Mouse (Mus musculus) heart, embryonic 14.5 days (tissue): Measurements from ENCODE around the gene Man2a1. TPM values are rescaled to one million over a fixed set of nuclear protein-coding genes. Genes with fewer than 3 reads are reported as not detected.

Experiments
- ATAC-seq: fragments of 200-750 bp; cut with Nextera tagmentation; 2 replicates; pipeline ENCODE4 v1.8.0; 2017; ENCODE audit warnings: low read depth, moderate TSS enrichment; ENCODE audit not compliant: insufficient number of reproducible peaks, insufficient read depth, low FRiP score
- H3K27ac ChIP-seq, 2 experiments: fragments of 200-500 bp in 1 of 2; fragments of 300-500 bp in 1 of 2; sonication (generic) in 1 of 2; replicated peaks in 1 of 2; 2 replicates each; pipeline ENCODE4 v1.5.1; 2012 to 2014; ENCODE audit warnings: low read depth in 2 of 2, low read length in 2 of 2, control low read depth in 1 of 2, mild to moderate bottlenecking in 1 of 2, mixed read lengths in 1 of 2; ENCODE audit not compliant: control insufficient read depth in 1 of 2, insufficient read depth in 1 of 2
- H3K27me3 ChIP-seq: fragments of 300-500 bp; sonication (generic); 2 replicates; pipeline ENCODE4 v1.6.1; 2014; ENCODE audit warnings: mild to moderate bottlenecking, low read length, control low read depth; ENCODE audit not compliant: control insufficient read depth, insufficient read depth
- H3K36me3 ChIP-seq: fragments of 300-500 bp; sonication (generic); 2 replicates; pipeline ENCODE4 v1.6.1; 2014; ENCODE audit warnings: mild to moderate bottlenecking, control low read depth, low read length, mixed read lengths; ENCODE audit not compliant: control insufficient read depth, insufficient read depth
- H3K4me1 ChIP-seq, 2 experiments: fragments of 200-500 bp in 1 of 2; fragments of 300-500 bp in 1 of 2; sonication (generic) in 1 of 2; 2 replicates each; pipeline ENCODE4 v1.6.1; 2012 to 2014; ENCODE audit warnings: low read length in 2 of 2, control low read depth in 1 of 2, mixed read lengths in 1 of 2; ENCODE audit not compliant: control insufficient read depth in 2 of 2, insufficient read depth in 2 of 2
- H3K4me2 ChIP-seq: fragments of 300-500 bp; sonication (generic); 2 replicates; pipeline ENCODE4 v1.6.1; 2014; ENCODE audit warnings: mild to moderate bottlenecking, low read length
- H3K4me3 ChIP-seq, 2 experiments: fragments of 200-500 bp in 1 of 2; fragments of 300-500 bp in 1 of 2; sonication (generic) in 1 of 2; 2 replicates each; pipeline ENCODE4 v1.5.1; 2012 to 2014; ENCODE audit warnings: low read length in 2 of 2, mild to moderate bottlenecking in 2 of 2, control low read depth in 1 of 2, low read depth in 1 of 2, moderate library complexity in 1 of 2; ENCODE audit not compliant: control insufficient read depth in 1 of 2, insufficient read depth in 1 of 2
- H3K9ac ChIP-seq: fragments of 300-500 bp; sonication (generic); 2 replicates; pipeline ENCODE4 v1.6.1; 2014; ENCODE audit warnings: mild to moderate bottlenecking, low read length
- H3K9me3 ChIP-seq: fragments of 300-500 bp; sonication (generic); 2 replicates; pipeline ENCODE4 v1.6.1; 2016; ENCODE audit warnings: low read length, control low read depth; ENCODE audit not compliant: control insufficient read depth
- WGBS: fragments of 180-500 bp; shearing (Covaris S2); extraction: QIAGEN DNeasy Blood & Tissue Kit; methylation state at CpG from one replicate; pipeline ENCODE4 v1.1.7; 2014; 5-methylcytosine and 5-hydroxymethylcytosine counted together
- polyA plus RNA-seq: library from polyadenylated mRNA; unstranded; fragments of >200 nt; fragmentation: Nextera tagmentation; extraction: Ambion mirVana; gene quantifications from 2 replicates; pipeline ENCODE4 v1.2.1, GENCODE M21; 2014

Man2a1 gene
- polyA plus RNA-seq, 1 experiment from 2014 or later: 5.7 TPM

GRCm38 (mm10) chr17:64618996-64619395 is 18.5 kb downstream of the Man2a1 start:
- H3K9me3 ChIP-seq: no peaks in the 10 kb centered on the region
- H3K4me3 ChIP-seq: no peak overlapping the region
- H3K4me1 ChIP-seq: peaks cover 8 to 29% of the 10 kb centered on the region in 2 experiments
- H3K36me3 ChIP-seq: no peaks in the 10 kb centered on the region
- no peak overlapping the region for H3K27ac ChIP-seq
- WGBS: 69% methylated on average over 4 of the region's 4 CpGs
- ATAC-seq: no peak
- H3K4me2 ChIP-seq: no peak overlapping the region
- H3K9ac ChIP-seq: no peak overlapping the region
- no peaks in the 10 kb centered on the region for H3K27me3 ChIP-seq

GRCm38 (mm10) chr17:64620135-64620534 is 19.6 kb downstream of the Man2a1 start:
- WGBS: 28% methylated on average over 9 of the region's 9 CpGs
- Histone ChIP-seq H3K4me1 (peaks cover 8 to 29% of the 10 kb centered on the region in 2 experiments), H3K4me3 (no peak overlapping the region), H3K9me3 (no peaks in the 10 kb centered on the region), H3K27ac (no peak overlapping the region), H3K27me3 (no peaks in the 10 kb centered on the region), H3K9ac (no peak overlapping the region), H3K4me2 (peak overlapping the region; percentile 25; the same call in 1 of the 2 replicates), H3K36me3 (0 out of 2 replicates have a peak, but pooled peaks cover 4% of the 10 kb centered on the region)
- ATAC-seq: no peak

- H3K9ac ChIP-seq: no peak overlapping the region
- peaks cover 8 to 25% of the 10 kb centered on the region in 2 experiments for H3K4me1 ChIP-seq
- ATAC-seq: no peak
- H3K4me3 ChIP-seq: no peak overlapping the region
- no peaks in the 10 kb centered on the region for H3K9me3 ChIP-seq
- no peaks in the 10 kb centered on the region for H3K27me3 ChIP-seq
- no peak overlapping the region for H3K27ac ChIP-seq
- peaks cover 9% of the 10 kb centered on the region for H3K36me3 ChIP-seq
- H3K4me2 ChIP-seq: no peak overlapping the region
- WGBS: 81% methylated on average over 3 of the region's 3 CpGs
These were observed 20.1 kb downstream of the Man2a1 start for GRCm38 (mm10) chr17:64620627-64621026.

GRCm38 (mm10) chr17:64621226-64621625 is 20.7 kb downstream of the Man2a1 start:
- H3K9me3 ChIP-seq: no peaks in the 10 kb centered on the region
- H3K4me3 ChIP-seq: no peak overlapping the region
- 77% methylated on average over 8 of the region's 8 CpGs for WGBS
- H3K4me2 ChIP-seq: no peak overlapping the region
- H3K4me1 ChIP-seq: peaks cover 8 to 23% of the 10 kb centered on the region in 2 experiments
- H3K27me3 ChIP-seq: no peaks in the 10 kb centered on the region
- H3K9ac ChIP-seq: no peak overlapping the region
- H3K36me3 ChIP-seq: peaks cover 15% of the 10 kb centered on the region
- no peak overlapping the region for H3K27ac ChIP-seq
- no peak for ATAC-seq

- Histone ChIP-seq H3K4me2 (peak overlapping the region; percentile 36), H3K4me1 (peaks cover 8 to 23% of the 10 kb centered on the region in 2 experiments), H3K9me3 (no peaks in the 10 kb centered on the region), H3K9ac (no peak overlapping the region), H3K4me3 (no peak overlapping the region), H3K36me3 (peaks cover 21% of the 10 kb centered on the region), H3K27ac (no peak overlapping the region; a peak in 1 of 4 replicates), H3K27me3 (no peaks in the 10 kb centered on the region)
- ATAC-seq: no peak
- 81% methylated on average over 9 of the region's 9 CpGs for WGBS
These were observed 21.3 kb downstream of the Man2a1 start for GRCm38 (mm10) chr17:64621649-64622351.

GRCm38 (mm10) chr17:64622352-64622886 is 21.9 kb downstream of the Man2a1 start:
- H3K4me2 ChIP-seq: peak overlapping the region; percentile 36
- ATAC-seq: no peak
- peaks cover 23% of the 10 kb centered on the region for H3K36me3 ChIP-seq
- 68% methylated on average over 11 of the region's 11 CpGs for WGBS
- no peaks in the 10 kb centered on the region for H3K9me3 ChIP-seq
- peaks cover 8 to 21% of the 10 kb centered on the region in 2 experiments for H3K4me1 ChIP-seq
- no peak overlapping the region for H3K4me3 ChIP-seq
- no peak overlapping the region for H3K9ac ChIP-seq
- no peaks in the 10 kb centered on the region for H3K27me3 ChIP-seq
- H3K27ac ChIP-seq: peak overlapping the region; percentile 43 to 60; a peak in 2 of 4 replicates

GRCm38 (mm10) chr17:64624439-64624838 is 23.9 kb downstream of the Man2a1 start:
- WGBS: 91% methylated on average over 15 of the region's 15 CpGs
- no peak for ATAC-seq
- H3K9ac ChIP-seq: no peak overlapping the region
- H3K4me2 ChIP-seq: no peak overlapping the region
- peaks cover 23% of the 10 kb centered on the region for H3K36me3 ChIP-seq
- H3K27ac ChIP-seq: no peak overlapping the region
- H3K4me1 ChIP-seq: peaks cover 3 to 12% of the 10 kb centered on the region in 2 experiments; a peak in 3 of 4 replicates
- H3K9me3 ChIP-seq: no peaks in the 10 kb centered on the region
- H3K27me3 ChIP-seq: no peaks in the 10 kb centered on the region
- no peak overlapping the region for H3K4me3 ChIP-seq
